Mouse (Mus musculus) left cerebral cortex, postnatal 10 days (tissue): Measurements from ENCODE around the gene Cryba2. TPM values are rescaled to one million over a fixed set of nuclear protein-coding genes. Genes with fewer than 3 reads are reported as not detected.

Source experiments
- DNase-seq, 2 experiments: peaks; one replicate each; pipeline ENCODE4 v3.0.0; 2021 to 2022; ENCODE audit warnings: low spot score in 2 of 2, mixed read lengths in 1 of 2; ENCODE audit errors: extremely low spot score in 1 of 2
- intact Hi-C: fragments of 180-260 bp; cut with DNase I; formaldehyde crosslinking; loops from one replicate; pipeline ENCODE4 v1.15.1; 2025
- total RNA-seq, 2 experiments: library from RNA; stranded (reverse); gene quantifications; 2 replicates each; pipeline ENCODE4 v1.2.3; 2021

Cryba2 gene
- not detected for total RNA-seq

DNA sequence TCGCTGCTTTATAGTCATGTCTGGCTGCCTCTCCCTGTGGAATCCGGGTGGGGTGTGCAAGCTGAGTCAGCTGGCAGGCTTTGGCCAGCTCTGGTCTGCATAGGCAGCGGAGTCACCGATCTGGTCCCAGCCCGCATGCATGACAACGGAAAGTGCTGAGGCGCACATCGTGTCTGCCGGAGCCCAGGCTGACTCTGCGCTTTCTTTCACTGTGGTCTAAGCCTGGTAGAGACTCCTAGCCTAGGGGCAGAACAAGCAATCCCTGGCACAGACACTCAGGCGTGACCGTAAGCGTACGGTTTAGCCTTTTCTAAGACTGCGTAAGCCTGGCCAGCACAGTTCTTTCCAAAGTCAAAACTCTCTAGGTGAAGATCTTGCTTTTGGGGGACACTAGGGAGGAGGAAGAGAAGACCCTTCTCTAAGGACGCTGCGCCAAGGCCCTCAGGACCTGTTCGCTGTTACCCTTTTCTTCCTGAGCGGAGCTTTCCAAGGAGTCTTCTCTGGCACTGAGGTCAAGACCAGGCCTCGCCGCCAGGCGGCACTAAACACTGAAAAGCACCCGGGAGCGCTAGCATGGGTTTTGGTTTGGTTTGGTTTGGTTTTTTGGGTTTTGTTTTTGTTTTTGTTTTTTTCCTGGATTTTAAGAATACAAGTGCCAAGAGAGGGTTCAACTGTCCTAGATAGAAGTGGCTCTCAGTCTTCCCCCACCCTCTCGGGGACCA, at the start of gene Cryba2:
Cryba2 (minus strand) TSS at position 10 of the 722 bp plus-strand sequence.
- peak in 1 of 2 experiments; percentile 56 for DNase-seq
- intact Hi-C loops, result no loop called here

DNA sequence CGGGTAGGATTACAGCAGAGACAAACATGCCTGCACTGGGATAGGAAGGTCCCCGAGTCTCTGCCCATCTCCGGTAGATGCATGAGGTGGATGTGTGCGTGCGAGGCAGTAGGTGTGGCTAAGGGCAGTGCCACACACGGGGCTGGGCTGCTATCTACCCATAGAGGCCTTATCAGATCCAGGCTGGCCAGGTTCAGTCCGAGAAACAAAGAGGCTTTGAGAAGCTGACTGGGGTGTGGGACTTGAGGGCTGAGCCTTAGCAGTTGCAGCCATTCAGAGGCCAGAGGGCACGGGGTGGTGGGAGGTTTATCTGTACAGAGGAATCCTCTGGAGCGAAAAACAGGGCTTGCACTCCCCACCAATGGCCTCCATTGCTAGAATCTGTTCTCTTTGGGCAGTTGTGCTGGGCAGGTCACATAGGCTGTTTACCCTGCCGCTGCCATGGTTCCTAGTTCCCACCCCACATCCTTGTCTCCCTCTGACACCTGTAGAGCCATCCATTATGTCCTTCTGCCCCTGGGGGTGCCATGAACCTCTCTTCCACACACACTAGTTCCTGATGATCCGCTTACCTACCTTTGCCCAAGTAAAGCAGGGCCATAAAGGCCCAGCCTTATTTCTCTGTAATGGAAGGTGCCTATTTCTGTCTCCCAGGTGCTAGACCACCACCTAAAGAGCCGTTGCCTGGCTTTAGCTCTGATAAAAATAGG, 48.9 kb upstream of the Cryba2 start:
- no peak for DNase-seq
- intact Hi-C loops, result no loop called here

DNA sequence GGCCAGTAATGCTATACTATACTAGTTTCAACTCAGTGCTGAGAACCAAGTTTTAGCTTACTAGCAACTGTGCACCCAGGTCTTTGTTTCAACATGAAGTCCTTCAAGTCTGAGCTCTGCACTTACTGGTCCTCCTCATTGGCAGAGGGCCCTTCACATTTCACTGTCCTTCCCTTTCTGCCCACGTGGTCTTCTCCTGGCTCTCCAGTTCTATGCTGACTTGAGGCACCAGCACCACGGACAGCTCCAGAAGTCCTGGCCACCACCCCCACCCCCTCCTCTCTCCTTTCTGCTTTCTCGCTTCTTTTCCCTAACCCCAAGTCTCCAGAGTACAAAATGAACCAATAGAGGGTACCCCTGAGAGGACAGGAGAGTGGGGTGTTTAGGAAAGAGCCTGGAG, 46.8 kb upstream of the Cryba2 start:
- no peak for DNase-seq
- intact Hi-C loops, result no loop called here

DNA sequence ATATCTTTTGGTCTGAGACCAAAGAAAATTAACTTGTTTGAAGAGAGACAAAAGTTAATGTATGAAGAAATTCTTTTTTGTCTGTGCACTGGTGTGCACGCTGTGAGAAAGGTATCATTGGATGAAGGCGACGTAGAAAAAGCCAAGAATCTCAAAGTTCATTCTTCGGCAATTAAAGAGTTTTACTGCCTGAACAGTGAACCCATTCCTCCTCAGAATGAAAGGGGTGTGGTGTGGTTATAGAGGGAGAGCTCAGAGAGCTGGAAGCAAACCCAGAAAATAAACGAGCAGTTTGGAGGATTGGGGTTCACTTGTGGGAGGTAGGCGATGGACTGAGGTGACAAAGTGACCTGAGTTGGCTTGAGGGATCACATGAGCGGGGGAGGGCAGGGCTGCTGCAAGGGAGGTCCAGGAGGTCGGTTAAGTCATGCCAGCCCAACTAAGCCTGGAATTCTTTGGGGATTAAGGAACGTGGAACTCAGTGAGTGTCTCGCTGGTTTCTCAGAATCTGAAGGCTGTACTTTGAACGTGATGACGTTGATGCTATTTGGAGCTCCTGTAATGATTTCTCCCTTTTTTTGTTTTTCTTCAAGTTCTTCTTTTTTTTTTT, 43.4 kb upstream of the Cryba2 start:
- intact Hi-C loops, result no loop called here
- no peak for DNase-seq

DNA sequence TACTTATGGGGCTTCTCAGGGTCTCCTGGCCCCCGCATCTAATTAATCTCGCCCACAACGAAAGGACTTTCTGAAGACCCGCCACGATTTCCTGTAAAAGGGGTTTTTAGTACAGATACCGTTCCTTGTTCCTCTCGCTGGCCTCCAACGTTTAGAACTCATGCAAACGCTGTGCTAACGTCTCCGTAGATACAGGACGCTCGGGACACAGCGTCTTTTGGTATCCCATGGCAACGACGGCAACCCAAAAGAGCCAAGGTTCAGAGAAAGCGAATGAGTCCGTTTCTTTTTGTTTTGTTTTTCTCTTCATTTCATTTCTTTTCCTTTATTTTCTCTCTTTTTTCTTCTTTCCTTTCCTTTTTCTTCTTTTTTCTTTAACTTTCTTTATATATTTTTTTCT, 42.5 kb upstream of the Cryba2 start, which contains the start of gene Cfap65:
Cfap65 (minus strand) TSS at position 198 of the 400 bp plus-strand sequence.
- intact Hi-C loops, result no loop called here

DNA sequence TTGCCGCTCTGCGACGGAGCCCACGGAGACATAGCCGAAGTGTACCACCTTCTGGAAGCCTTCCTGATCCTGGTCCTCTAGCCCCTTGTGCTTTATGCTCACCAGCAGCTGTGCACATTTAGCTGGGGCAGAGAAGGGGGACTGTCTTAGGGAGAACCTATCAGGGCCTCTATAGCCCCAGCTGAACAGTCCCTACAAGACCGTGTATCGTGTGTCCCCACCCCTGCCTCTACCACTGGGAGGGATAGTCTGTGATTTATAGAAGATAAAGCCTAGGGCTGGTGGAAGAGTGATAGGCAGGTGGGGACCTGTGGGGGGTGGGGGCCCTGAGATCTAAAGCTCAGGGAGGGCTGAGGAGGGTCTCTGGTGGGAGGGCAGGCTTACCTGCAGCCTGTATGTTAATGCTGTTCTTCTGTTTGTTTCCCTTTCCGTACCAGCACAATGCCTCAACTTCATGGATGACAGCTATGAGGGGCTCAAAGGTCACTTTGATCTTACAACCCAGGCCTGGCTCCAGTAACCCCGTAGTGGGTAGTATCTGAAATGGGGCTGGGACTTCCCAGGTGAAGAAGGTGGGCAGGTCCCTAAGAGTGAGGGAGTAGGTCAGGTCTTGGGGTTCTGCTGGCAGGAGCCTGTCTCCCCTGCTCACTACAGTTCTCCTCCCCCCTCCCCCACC, 34.8 kb upstream of the Cryba2 start:
- DNase-seq, result no peak
- intact Hi-C loops, result no loop called here

More for the DNA sequence above, 42.5 kb upstream of the Cryba2 start, which contains the start of gene Cfap65:
- peak; percentile 59 to 63 for DNase-seq

DNA sequence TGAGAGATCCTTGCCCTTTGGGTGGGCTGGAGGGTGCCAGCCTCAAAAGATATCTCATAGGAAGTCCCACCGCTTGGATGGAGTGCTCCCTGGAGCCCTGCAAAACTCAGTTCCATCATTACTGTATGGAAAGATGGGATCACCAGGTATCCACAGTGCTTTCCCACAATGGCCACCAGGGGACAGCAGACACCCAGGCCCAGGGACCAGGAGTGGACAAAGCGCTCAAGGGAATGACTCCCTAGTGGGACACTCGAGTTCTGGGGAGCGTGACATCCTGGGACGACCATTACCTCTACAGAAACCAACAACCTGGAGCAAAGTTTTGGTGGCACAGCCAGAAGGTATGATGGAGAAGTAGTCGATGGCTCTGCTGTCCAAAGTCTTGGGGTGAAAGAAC, 33.8 kb upstream of the Cryba2 start:
- no peak for DNase-seq
- intact Hi-C loops, result no loop called here

DNA sequence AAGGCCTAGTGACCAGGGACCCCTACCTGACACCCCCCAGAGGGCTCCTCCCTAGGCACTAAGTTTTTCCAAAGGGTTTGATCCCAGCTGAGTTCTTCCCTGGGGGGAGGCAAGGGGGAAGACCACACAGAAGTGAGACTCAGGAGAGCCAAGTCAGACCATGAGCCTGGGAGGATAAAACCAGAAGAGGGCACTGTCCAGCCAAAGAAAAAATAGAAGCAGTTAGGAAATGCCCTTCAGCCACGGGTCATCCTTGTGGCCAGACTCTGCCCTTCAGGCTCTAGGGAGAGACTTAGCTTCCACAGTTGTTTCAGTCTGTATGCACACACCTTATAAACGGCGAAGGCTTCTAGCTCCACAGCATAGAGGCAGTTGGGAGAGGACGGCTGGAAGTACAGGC, 31.5 kb upstream of the Cryba2 start:
- no peak for DNase-seq
- intact Hi-C loops, result no loop called here

DNA sequence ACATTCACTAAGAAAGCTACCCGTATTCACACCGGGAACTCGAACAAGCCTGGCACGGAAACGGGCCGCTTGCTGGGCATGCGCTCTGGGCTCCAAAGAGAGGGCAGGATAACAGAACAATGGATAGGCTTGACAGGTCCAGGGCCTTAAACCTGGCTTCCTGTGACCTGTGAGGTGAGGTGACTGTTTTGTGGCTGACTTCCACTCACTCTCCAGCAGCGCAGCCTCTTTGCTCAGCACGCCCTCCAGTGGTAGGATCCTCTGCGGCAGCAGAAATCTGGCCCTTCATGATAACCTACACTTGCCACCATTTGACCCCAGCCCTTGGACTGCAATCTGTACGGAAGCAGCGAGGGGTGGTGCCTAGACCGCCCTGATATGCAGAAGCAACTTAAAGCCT, 22.8 kb upstream of the Cryba2 start:
- DNase-seq, result no peak
- intact Hi-C loops, result no loop called here

DNA sequence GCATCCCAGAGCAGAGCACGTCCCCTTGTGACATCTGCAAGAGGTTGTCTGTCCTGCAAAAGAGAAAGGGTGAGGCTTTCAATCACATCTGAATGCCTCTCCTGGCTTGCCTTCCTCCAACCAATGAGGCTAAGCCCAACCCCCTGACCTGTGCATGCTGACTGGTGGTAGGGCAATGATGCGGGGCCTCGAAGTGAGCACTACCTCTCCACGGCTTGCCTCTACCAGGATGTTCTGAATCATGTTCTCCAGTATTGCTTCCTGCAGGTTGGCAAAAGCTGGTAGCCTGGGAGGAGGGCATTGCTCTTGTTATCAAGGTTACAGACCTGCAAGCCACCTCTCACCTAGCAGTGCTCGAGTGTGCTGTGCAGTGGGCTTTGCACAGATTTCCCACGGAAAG, 9.2 kb upstream of the Cryba2 start:
- no peak for DNase-seq

DNA sequence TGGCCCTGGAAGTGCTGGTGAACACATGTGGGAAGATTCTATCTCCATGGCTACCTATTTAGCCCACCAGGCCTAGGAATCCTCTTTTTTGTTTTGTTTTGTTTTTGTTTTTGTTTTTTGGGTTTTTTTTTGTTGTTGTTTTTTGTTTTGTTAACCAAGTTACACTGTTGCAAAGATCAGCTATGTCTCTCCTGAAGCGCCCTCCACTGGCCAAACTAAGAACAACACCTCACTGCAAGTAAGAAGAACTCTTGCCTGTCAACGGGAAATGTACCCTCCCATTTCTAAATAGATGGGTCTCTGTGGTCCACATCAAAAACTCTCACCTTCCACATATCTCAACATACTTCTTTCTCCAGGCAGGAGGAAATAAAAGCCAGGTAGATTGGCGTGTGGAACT, 8.7 kb upstream of the Cryba2 start:
- DNase-seq, result peak in 1 of 2 experiments; percentile 71
- intact Hi-C loops, result no loop called here

More for the DNA sequence above, 9.2 kb upstream of the Cryba2 start:
- intact Hi-C loops, result no loop called here

DNA sequence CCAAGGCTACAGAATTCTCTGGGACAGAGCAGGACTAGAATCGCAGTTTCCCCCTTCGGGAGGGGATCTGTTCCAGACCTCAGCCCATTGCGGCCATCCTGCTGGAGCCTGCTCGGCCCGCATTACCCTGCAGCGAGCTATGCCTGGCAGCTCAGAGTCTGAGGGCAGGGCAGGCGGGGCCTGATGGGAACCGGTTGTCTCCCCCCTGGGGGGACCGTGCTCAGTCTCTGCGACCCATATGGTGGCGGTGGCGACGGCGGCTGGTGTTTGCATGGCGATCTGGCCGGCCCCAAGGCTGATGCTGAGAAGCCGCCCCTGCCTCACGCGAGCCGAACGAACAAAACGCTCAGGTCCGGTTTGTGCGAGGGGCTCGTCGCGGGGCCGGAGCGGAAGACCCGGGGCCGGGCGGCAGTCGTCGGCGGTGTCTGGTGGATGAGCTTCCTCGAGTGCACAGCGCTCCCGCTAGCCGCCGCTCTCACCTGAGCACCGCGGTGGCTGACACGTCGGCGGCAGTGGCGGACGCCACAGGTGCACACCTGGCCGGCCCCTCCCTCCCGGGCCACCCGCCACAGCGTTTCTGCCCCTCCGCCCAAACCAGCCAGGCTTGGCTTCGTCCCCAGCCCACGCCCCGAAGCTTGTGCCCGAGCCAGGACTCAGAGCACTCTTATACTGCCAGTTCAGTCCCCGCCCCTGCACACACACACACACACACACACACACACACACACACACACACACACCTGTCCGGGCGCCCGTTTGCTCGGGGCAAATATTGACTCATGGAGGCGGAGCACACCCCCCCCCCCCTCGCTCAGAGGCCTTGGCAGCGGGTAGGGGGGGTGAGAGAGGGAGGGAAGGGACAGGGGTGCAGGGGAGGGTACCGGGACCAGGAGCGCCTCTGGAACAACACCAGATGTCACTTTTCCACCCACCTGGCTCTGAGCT, 7.7 kb upstream of the Cryba2 start:
- intact Hi-C loops, result no loop called here
- DNase-seq, result no peak

DNA sequence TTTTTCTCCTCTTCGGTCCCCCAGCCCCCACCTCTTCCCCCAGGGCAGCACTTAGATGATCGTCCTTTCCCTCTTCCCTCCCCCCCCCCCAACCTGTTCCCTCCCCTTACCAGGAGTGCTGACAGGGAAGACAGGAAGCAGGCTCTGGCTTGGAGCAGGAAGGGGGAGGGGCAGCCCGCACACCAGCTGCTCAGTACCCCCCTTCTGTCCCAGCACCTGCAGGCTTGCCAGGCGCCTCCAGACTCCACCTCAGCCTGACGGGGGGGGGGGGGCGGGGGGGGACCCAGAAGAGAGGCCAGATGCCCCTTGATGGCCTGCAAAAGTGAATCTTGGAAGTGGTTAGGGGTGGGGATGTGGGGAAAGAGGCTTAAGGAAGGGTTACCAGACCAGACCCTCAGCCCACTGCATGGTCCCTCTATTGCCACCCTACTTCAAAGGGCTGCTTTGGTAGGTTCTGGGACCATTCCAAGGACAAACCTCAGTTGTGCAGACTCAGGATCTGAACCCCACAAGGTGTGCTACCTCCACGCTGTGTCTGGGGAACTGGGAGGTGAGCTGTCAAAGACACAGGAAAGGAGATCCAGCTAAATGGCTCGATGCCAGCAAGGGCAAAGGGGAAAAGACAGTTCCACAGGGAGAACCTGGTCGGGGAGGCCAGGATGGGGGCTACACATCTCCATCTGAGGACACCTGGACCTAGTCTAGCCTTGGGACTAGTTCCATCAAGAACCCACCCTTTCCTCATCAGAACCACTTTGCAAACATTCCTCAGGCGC, 5.9 kb upstream of the Cryba2 start:
- intact Hi-C loops, result no loop called here
- DNase-seq, result no peak

DNA sequence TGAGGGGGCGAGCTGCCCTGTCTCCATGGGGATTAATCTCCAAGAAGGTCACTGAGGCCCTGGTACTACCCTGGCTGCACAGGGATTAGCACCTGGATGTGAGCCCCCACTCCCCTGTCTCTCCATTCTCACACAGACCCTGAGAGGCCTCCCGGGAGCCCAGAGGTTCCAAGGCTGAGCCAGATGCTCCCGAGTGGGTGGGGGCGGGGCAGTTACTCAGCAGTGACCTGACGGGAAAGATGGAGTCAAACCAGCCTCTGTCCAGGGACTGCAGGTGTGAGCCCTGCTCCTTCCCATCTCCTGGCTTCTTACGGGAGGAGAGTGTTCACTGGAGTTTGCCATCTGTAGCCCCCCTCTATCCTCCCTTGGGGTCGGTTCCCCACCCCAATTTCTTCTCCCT, 5.0 kb upstream of the Cryba2 start:
- no peak for DNase-seq
- intact Hi-C loops, result no loop called here

DNA sequence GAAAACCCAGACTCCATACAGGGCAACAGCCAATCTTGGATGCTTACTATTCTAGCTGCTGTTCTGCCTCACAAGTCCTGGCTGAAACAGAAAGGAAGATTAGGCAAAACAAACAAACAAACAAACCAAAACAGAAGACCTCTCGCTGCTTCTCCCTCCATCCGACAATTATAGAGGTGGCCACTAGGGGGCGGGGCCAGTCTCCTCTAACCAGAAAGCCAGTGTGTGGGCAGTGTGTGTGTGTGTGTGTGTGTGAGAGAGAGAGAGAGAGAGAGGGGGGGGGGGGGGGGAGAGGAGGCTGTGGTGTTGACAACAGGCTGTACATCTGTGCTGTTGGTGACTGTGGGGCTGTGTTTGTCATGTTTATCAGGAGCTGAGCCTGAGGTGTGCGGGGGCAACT, 2.0 kb upstream of the Cryba2 start:
- intact Hi-C loops, result no loop called here
- peak; percentile 35 to 79 for DNase-seq

DNA sequence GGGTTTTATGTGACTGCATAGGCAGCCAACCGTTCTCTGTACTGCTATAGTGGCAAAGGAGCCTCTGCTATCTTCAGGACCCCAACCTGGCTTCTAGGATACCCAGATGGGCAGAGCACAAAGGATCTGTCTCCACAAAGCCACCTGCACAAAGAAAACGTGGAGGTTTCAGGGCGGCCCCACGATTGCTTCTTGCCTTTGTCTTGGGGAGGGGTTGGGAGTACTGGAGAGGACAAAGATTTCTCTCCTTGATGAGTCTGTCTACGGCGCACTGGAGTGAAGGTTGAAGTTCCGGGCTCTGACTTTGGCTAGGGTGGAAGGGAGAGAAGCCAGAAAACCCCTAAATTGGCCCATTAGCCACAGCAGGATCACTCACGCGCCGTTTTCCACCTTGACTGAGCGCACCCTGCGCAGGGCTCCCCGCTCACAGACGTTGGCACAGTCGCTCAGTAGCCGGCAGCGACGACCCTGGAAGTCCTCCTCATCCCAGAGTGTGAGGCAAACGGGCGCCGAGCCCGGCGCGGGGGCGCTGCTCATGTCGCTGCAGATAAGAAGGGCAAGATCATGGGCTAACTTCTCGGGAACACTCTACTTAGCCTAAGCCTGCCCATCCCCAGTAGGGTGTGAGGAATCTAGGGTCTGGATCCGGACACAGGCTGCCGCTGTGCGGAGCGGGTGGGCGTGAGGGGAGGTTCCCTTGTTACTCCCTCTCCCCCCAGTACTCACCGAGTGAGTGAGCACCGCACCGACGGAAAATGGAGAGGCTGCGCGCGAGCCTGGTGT, 401 bp downstream of the Cryba2 start:
- DNase-seq, result no peak
- intact Hi-C loops, result no loop called here

DNA sequence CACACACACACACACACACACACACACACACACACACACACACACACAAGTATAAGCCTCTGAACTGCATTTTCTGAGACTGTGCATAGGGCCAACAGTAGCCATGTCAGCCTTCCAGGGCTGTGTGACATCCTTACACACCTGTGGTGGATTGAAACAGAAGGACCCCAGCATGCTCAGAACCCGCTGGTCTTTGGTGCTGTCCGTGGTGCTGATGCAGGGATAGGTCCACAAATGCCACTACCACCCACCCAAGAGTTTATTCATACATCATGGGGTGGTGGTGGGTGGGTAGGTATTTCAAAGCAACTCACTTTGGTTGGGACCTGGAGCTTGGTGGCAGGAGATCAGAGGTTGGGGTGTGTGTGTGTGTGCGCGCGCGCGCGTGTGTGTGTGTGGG, 1.4 kb downstream of the Cryba2 start:
- intact Hi-C loops, result no loop called here
- no peak for DNase-seq
